Mouse (Mus musculus): ENCODE measurements around the gene Hdac9. TPM values are rescaled to one million over a fixed set of nuclear protein-coding genes. Genes with fewer than 3 reads are reported as not detected.

The Hdac9 gene
- polyA plus RNA-seq, 1 experiment from 2014 or later = 3.3 TPM

DNA sequence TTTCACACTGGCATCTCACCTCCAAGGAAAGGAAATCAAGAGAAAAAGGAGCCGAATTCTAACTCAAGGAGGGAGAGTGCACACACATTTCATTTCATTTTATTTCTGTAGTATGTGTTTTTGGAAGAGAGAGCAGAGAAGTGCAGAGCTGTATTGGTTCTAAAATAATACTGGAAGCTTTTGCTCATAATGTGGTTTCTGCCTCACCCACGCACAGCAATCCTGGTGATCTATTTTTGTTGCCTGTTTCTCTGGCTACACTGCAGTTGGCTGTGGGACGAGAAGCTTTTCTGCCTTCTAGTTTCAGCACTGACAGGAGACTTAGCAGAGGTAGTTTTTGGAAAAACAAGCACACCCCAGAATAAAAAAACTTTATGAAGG is 387.7 kb downstream of the Hdac9 start:
- peak; percentile 65 for DNase-seq (ENCODE audit: low spot score)
- Histone ChIP-seq H3K27ac (peak overlapping the region; percentile 42), H3K9ac (ENCODE audit: low read depth, low read length) (no peak overlapping the region), H3K4me2 (ENCODE audit: low read length) (peak overlapping the region; percentile 44), H3K4me3 (replicated peaks; ENCODE audit: low read depth, low read length) (no peak overlapping the region), H3K4me1 (replicated peaks; ENCODE audit: insufficient read depth, low read length) (0 out of 2 replicates have a peak, but pooled peaks cover 5% of the 10 kb centered on the region), H3K36me3 (ENCODE audit: insufficient read depth, low read length) (no peaks in the 10 kb centered on the region), H3K9me3 (replicated peaks; ENCODE audit: low read length) (no peaks in the 10 kb centered on the region), H3K27me3 (ENCODE audit: insufficient read depth, low read length) (no peaks in the 10 kb centered on the region)
- 25% methylated on average over 3 of the region's 3 CpGs for WGBS
- no peak for ATAC-seq (replicated peaks; ENCODE audit: low FRiP score, low read depth)
- TF ChIP-seq CTCF (IDR thresholded peaks at IDR 0.05; ENCODE audit: low read depth) = no peak

DNA sequence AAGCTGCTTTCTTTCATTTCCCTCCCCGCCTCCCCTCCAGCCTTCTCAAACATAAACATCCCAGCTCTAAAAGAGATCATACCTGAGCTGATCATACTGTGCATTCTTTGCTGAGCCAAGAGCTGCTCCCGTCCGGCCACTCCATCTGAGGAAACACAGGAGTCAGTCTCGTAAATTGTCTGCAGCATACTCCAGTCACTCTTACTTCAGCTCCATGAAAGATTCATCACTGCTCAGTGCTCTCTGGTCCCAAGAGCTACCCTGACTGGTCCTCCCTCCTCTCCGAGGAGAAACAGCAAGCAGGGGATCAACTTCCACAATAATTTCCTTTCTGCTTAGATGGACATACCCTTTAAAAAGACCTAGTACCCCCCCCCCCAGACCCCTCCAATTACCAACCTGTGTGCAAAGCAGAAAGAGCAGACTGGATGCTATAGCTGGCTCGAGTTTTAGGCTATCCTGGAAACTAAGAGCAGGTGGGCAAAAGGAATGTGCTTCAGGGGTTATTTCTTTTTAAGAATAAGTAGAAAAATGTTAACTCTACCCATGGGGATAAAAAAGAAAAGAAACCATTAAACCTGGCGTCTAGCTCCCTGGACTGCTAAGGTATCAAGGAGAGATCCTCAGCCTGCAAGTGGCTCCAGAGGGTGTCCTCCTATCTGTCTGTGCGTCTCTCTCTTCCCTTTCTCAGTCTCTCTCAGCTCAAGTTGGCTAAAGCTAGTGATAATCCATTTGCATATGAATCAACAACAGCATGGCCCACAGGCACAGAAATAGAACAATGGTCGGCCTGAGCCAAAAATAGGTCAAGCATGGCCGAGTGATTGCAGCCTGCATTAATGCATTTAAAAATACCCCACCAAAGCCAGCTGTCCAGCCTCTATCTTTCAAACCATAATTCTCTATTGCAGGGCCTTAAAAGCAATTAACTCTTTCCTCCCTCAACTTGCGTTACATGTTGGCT is 388.4 kb downstream of the Hdac9 start:
- TF ChIP-seq CTCF (IDR thresholded peaks at IDR 0.05; ENCODE audit: low read depth) = no peak
- Histone ChIP-seq H3K27ac (peak overlapping the region; percentile 42), H3K36me3 (ENCODE audit: insufficient read depth, low read length) (no peaks in the 10 kb centered on the region), H3K4me3 (replicated peaks; ENCODE audit: low read depth, low read length) (0 out of 2 replicates have a peak overlapping the region, but pooled peaks have one; percentile 4), H3K9me3 (replicated peaks; ENCODE audit: low read length) (no peaks in the 10 kb centered on the region), H3K4me1 (replicated peaks; ENCODE audit: insufficient read depth, low read length) (0 out of 2 replicates have a peak, but pooled peaks cover 5% of the 10 kb centered on the region), H3K9ac (ENCODE audit: low read depth, low read length) (no peak overlapping the region), H3K4me2 (ENCODE audit: low read length) (peak overlapping the region; percentile 44), H3K27me3 (ENCODE audit: insufficient read depth, low read length) (no peaks in the 10 kb centered on the region)
- 7% methylated on average over 11 of the region's 11 CpGs for WGBS
- DNase-seq (ENCODE audit: low spot score) (peak; percentile 74), ATAC-seq (replicated peaks; ENCODE audit: low FRiP score, low read depth) (no peak; the same call in 1 of the 2 replicates)

DNA sequence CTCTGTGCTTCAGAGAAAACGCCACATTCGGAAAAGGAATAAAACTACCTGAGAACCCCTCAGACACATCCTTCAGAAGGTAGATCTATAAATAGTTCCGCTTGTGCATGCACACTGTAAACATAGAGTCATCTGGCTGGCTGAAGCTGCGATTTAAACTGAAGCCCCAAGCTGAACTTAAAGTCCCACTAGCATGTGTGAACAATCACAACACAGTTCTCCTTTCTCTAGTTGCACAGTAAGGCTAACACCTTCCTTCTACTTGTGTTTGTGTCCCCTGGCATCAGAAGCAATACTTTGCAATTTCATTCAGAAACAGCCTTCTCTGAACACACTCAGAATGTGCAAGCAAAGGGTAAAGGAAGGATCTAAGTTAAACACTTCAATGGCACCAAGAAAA is 389.1 kb downstream of the Hdac9 start:
- Histone ChIP-seq H3K27me3 (ENCODE audit: insufficient read depth, low read length) (no peaks in the 10 kb centered on the region), H3K36me3 (ENCODE audit: insufficient read depth, low read length) (no peaks in the 10 kb centered on the region), H3K9ac (ENCODE audit: low read depth, low read length) (no peak overlapping the region), H3K4me1 (replicated peaks; ENCODE audit: insufficient read depth, low read length) (0 out of 2 replicates have a peak, but pooled peaks cover 5% of the 10 kb centered on the region), H3K9me3 (replicated peaks; ENCODE audit: low read length) (no peaks in the 10 kb centered on the region), H3K4me2 (ENCODE audit: low read length) (peak overlapping the region; percentile 44), H3K27ac (no peak overlapping the region), H3K4me3 (replicated peaks; ENCODE audit: low read depth, low read length) (0 out of 2 replicates have a peak overlapping the region, but pooled peaks have one; percentile 4)
- ATAC-seq (replicated peaks; ENCODE audit: low FRiP score, low read depth) = no peak
- peak; percentile 15 for DNase-seq (ENCODE audit: low spot score)
- no peak for TF ChIP-seq CTCF (IDR thresholded peaks at IDR 0.05; ENCODE audit: low read depth)
- 44% methylated on average over 4 of the region's 4 CpGs for WGBS

DNA sequence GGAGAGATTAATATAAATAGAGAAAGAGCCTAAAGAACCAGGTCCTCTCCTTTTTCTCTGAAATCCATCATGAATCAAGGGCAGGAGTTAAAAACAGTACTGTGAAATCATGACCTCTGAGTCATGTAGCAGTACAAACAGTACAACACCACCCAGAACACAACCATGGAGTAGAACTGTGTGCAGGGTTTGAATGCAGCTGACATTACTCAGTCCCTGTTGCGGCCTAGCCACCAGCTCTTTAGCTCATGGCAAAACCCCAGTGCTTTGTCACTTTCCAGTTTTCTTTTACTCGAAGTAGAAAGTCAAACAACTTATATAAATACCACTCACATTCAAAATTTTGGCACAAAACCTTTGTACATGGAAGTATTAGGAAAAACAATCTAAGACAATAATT is 395.4 kb downstream of the Hdac9 start:
- Histone ChIP-seq H3K27me3 (ENCODE audit: insufficient read depth, low read length) (no peaks in the 10 kb centered on the region), H3K4me1 (replicated peaks; ENCODE audit: insufficient read depth, low read length) (no peaks in the 10 kb centered on the region), H3K27ac (no peak overlapping the region), H3K9ac (ENCODE audit: low read depth, low read length) (no peak overlapping the region), H3K36me3 (ENCODE audit: insufficient read depth, low read length) (no peaks in the 10 kb centered on the region), H3K4me3 (replicated peaks; ENCODE audit: low read depth, low read length) (no peak overlapping the region), H3K9me3 (replicated peaks; ENCODE audit: low read length) (no peaks in the 10 kb centered on the region), H3K4me2 (ENCODE audit: low read length) (no peak overlapping the region)
- no peak for TF ChIP-seq CTCF (IDR thresholded peaks at IDR 0.05; ENCODE audit: low read depth)
- WGBS = 71% methylated on average over 2 of the region's 2 CpGs
- ATAC-seq (replicated peaks; ENCODE audit: low FRiP score, low read depth) (no peak), DNase-seq (ENCODE audit: low spot score) (no peak)

GRCm38 (mm10) chr12:34516769-34517562 is 399.9 kb downstream of the Hdac9 start:
- H3K4me3 ChIP-seq (replicated peaks; ENCODE audit: low read depth, low read length) = no peak overlapping the region
- no peak overlapping the region for H3K27ac ChIP-seq
- ATAC-seq (replicated peaks; ENCODE audit: low FRiP score, low read depth) (no peak), DNase-seq (ENCODE audit: low spot score) (no peak)
- TF ChIP-seq CTCF (IDR thresholded peaks at IDR 0.05; ENCODE audit: low read depth) = no peak
- no peak overlapping the region for H3K9ac ChIP-seq (ENCODE audit: low read depth, low read length)
- no peaks in the 10 kb centered on the region for H3K27me3 ChIP-seq (ENCODE audit: insufficient read depth, low read length)
- no peaks in the 10 kb centered on the region for H3K36me3 ChIP-seq (ENCODE audit: insufficient read depth, low read length)
- H3K4me2 ChIP-seq (ENCODE audit: low read length) = no peak overlapping the region
- WGBS = 51% methylated on average over 6 of the region's 6 CpGs
- no peaks in the 10 kb centered on the region for H3K9me3 ChIP-seq (replicated peaks; ENCODE audit: low read length)
- H3K4me1 ChIP-seq (replicated peaks; ENCODE audit: insufficient read depth, low read length) = no peaks in the 10 kb centered on the region

DNA sequence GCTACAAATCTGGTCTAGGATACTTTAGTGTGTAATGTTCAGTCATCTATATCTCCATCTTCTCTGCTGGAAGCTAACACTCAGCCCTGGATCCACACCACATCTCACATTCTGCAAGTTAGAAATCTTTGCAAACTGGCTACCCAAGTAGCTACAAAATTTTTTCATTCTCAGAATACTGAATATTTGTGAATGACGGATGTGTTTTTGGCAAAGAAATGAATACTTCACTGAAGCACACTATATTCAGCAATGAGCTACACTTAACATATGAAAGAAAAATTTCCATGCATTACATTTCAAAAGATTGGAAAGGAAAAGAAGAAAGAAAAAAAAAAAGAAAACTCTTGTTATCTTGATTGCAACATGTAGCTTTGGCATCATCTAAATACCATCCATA is 410.6 kb downstream of the Hdac9 start:
- H3K9me3 ChIP-seq (replicated peaks; ENCODE audit: low read length) = no peaks in the 10 kb centered on the region
- no peak for DNase-seq (ENCODE audit: low spot score)
- ATAC-seq (replicated peaks; ENCODE audit: low FRiP score, low read depth) = no peak
- TF ChIP-seq CTCF (IDR thresholded peaks at IDR 0.05; ENCODE audit: low read depth) = no peak
- no peaks in the 10 kb centered on the region for H3K36me3 ChIP-seq (ENCODE audit: insufficient read depth, low read length)
- WGBS = 91% methylated on average over 1 of the region's 1 CpGs
- H3K27ac ChIP-seq = no peak overlapping the region
- H3K4me3 ChIP-seq (replicated peaks; ENCODE audit: low read depth, low read length) = no peak overlapping the region
- H3K4me1 ChIP-seq (replicated peaks; ENCODE audit: insufficient read depth, low read length) = no peaks in the 10 kb centered on the region
- H3K27me3 ChIP-seq (ENCODE audit: insufficient read depth, low read length) = no peaks in the 10 kb centered on the region
- no peak overlapping the region for H3K9ac ChIP-seq (ENCODE audit: low read depth, low read length)
- no peak overlapping the region for H3K4me2 ChIP-seq (ENCODE audit: low read length)
